Mouse (Mus musculus) erythroblast, embryonic 14.5 days (primary cell): ENCODE data around the gene Zfp672. TPM values are rescaled to one million over a fixed set of nuclear protein-coding genes. Genes with fewer than 3 reads are reported as not detected.

ENCODE experiments used
- H3K27me3 ChIP-seq: 2 replicates; pipeline ENCODE4 v1.6.1; 2012; ENCODE audit warnings: inconsistent platforms; ENCODE audit not compliant: control insufficient read depth
- H3K36me3 ChIP-seq: 2 replicates; pipeline ENCODE4 v1.6.1; 2012; ENCODE audit warnings: mild to moderate bottlenecking, inconsistent platforms; ENCODE audit not compliant: control insufficient read depth
- H3K4me1 ChIP-seq: 2 replicates; pipeline ENCODE4 v1.6.1; 2012; ENCODE audit warnings: inconsistent platforms; ENCODE audit not compliant: control insufficient read depth
- H3K4me3 ChIP-seq: replicated peaks from 2 replicates; pipeline ENCODE3; 2012; ENCODE audit warnings: moderate library complexity, mild to moderate bottlenecking, inconsistent platforms
- H3K9me3 ChIP-seq: 2 replicates; pipeline ENCODE4 v1.6.1; 2012; ENCODE audit warnings: low read length, inconsistent platforms, mixed read lengths; ENCODE audit not compliant: control insufficient read depth
- GATA1 ChIP-seq: IDR thresholded peaks from 2 replicates; pipeline ENCODE4 v1.6.1; 2012; ENCODE audit warnings: low read length, inconsistent platforms, mixed read lengths
- TAL1 ChIP-seq: IDR thresholded peaks from 3 replicates; pipeline ENCODE4 v1.6.1; 2012; ENCODE audit warnings: low read length, inconsistent platforms, mixed read lengths
- polyA plus RNA-seq: library from polyadenylated mRNA; stranded (reverse); fragments of >175 nt; gene quantifications from 2 replicates; pipeline ENCODE4 v1.2.3, GENCODE M21; 2012

Gene Zfp672
- polyA plus RNA-seq, 1 experiment, result 1.8 TPM

DNA sequence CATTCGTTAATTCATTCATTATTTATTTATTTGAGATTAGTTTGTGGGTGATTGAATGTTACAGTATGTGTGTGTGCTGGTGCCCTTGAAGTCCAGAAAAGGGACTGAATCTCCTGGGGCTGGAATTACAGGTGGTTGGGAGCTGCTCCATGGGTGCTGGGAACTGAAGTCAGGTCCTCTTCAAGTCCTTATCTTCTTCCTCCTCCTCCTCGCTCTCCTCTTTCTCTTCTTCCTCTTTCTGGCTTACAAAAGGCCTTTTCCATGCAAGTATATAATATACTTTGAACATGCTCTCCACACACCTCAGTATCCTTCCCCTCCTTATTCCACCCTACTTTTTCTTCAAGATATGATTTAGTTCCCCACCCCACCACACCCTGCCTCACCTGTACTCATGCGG is 26.9 kb upstream of the Zfp672 start:
- peaks cover 5% of the 10 kb centered on the region; the same call in 1 of the 2 replicates for H3K27me3 ChIP-seq
- no peak for TF ChIP-seq GATA1
- no peak for TF ChIP-seq TAL1
- H3K9me3 ChIP-seq, result peaks cover 2% of the 10 kb centered on the region; the same call in 1 of the 2 replicates
- H3K4me1 ChIP-seq, result peaks cover 56% of the 10 kb centered on the region
- no peaks in the 10 kb centered on the region for H3K36me3 ChIP-seq
- no peak overlapping the region for H3K4me3 ChIP-seq

DNA sequence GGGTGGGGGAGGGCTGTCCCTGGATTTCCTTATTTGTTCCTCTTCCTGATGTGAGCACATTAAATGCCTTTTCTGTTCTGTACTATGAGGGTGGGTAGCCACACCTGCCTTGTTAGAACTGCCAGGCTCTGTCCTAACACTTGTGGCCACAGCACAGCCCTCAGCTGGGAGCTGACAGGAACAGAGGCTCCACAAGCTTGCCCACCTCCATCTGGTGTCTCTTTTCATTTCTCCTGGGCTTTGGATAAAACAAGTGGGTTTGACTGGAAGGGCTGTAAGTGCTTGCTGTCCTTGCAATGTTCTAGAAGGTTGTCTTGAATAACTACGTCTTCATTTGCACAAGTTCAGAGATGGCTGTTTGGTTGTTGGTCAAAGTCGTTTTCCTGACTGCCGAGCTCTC is 24.8 kb upstream of the Zfp672 start:
- Histone ChIP-seq H3K36me3 (peaks cover 6% of the 10 kb centered on the region), H3K4me1 (peaks cover 71% of the 10 kb centered on the region), H3K27me3 (no peaks in the 10 kb centered on the region), H3K9me3 (peaks cover 6% of the 10 kb centered on the region; the same call in 1 of the 2 replicates), H3K4me3 (no peak overlapping the region)
- TF ChIP-seq TAL1, result no peak
- TF ChIP-seq GATA1, result no peak

DNA sequence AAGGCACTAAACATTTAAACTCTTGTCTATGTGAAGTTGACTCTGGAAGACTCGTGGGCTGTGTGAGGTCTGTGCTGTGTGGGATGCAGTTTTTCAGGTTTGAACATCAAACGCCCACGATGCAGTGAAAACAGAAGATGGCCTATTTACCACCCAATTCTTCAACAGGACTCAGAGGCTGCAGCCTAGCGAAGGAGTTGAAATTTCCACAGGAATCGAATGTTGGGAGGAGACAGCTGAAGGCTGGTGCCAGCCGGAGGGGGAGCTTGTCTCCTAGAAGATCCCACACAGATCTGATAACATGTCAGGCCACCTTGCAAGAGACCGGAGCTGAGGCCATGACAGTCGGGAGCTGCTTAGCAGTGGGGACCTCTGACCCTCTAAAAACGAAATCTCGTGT is 24.3 kb upstream of the Zfp672 start:
- peaks cover 10% of the 10 kb centered on the region for H3K36me3 ChIP-seq
- peaks cover 6% of the 10 kb centered on the region; the same call in 1 of the 2 replicates for H3K9me3 ChIP-seq
- no peaks in the 10 kb centered on the region for H3K27me3 ChIP-seq
- no peak overlapping the region for H3K4me3 ChIP-seq
- peaks cover 74% of the 10 kb centered on the region for H3K4me1 ChIP-seq
- TF ChIP-seq GATA1, result no peak; the same call in 1 of the 2 replicates
- TF ChIP-seq TAL1, result no peak

DNA sequence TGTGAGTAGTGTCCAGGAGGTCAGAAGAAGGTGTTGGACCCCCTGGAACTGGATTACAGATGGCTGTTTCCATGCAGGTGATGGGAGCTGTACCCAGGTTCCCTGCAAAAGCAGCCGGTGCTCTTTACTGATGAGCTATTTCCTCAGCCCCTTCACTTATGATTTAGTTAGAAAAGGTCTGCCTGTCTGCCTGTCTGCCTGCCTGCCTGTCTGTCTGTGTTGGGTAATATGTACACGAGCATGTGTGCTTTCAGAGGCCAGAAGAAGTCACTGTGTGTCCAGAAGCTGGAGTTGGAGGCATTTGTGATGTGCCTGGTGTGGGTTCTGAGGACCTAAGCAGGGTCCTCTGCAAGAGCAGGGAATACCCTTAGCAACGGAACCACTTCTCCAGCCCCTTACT is 23.6 kb upstream of the Zfp672 start:
- H3K4me1 ChIP-seq, result peaks cover 81% of the 10 kb centered on the region
- peaks cover 6% of the 10 kb centered on the region; the same call in 1 of the 2 replicates for H3K9me3 ChIP-seq
- H3K27me3 ChIP-seq, result no peaks in the 10 kb centered on the region
- peaks cover 18% of the 10 kb centered on the region for H3K36me3 ChIP-seq
- TF ChIP-seq GATA1 (no peak), TAL1 (no peak)
- H3K4me3 ChIP-seq, result peak overlapping the region; percentile 45

DNA sequence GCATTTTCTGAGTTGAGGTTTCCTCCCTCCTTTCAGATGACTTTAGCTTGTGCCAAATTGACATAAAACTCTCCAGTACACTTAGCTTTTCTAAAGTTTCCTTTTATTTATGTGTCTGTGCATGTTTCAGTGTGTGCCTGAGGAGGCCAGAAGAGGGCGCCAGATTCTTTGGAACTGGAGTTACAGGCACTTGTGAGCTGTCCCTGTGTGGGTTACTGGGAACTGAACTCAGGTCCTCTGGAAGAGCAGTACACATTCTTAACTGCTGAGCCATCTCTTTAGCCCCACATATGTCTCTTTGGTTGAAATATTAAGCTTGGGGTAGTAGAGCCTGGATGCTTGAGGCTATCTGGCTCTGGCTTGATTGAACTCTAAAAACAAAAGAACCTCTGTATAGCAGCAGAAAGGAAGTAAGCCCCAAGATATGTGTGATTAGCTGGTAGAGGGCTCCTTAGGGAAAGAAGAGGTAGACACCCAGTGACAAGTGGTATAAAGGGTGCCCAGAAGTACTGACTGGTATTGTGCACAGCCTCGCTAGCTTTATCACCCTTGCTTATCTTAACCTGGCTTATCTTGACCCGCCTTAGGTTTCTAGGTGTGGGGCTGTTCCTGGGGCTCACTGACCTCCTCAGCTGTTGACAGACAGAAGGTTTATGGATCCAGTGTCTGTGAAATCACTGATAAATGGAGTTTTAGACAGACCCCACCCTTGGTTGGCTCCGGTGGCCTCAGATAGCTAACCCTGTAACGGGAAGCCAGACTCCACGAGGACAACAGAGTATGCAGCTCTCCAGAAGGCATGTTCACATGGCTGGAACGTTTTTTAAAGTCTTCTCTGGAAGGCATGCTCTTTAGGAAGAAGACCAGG is 22.8 kb upstream of the Zfp672 start:
- peak; percentile 100 for TF ChIP-seq GATA1
- peak; percentile 82 for TF ChIP-seq TAL1
- no peaks in the 10 kb centered on the region for H3K27me3 ChIP-seq
- peaks cover 6% of the 10 kb centered on the region; the same call in 1 of the 2 replicates for H3K9me3 ChIP-seq
- peaks cover 82% of the 10 kb centered on the region for H3K4me1 ChIP-seq
- H3K36me3 ChIP-seq, result peaks cover 25% of the 10 kb centered on the region
- peak overlapping the region; percentile 45 for H3K4me3 ChIP-seq

DNA sequence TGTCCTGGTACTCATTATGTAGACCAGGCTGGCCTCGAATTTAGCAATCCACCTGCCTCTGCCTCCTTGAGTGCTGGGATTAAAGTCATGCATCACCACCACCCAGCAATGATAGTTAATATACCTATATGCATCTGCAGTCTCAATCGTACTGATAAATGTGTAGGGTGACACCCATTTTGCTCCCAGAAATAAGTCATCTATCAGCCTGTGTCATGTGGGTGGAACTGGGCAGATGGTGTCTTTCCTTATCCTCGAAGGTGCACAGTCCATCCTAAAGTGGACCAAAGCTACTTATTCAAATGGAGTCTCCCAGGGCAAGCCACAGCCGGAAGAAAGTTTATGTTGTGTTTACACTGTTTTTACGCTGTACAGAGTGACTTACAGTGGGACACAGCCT is 21.0 kb upstream of the Zfp672 start:
- Histone ChIP-seq H3K4me3 (no peak overlapping the region), H3K27me3 (no peaks in the 10 kb centered on the region), H3K9me3 (peaks cover 6% of the 10 kb centered on the region; the same call in 1 of the 2 replicates), H3K4me1 (peaks cover 88% of the 10 kb centered on the region), H3K36me3 (peaks cover 42% of the 10 kb centered on the region)
- TF ChIP-seq GATA1, result no peak; the same call in 1 of the 2 replicates
- peak; percentile 58 for TF ChIP-seq TAL1

DNA sequence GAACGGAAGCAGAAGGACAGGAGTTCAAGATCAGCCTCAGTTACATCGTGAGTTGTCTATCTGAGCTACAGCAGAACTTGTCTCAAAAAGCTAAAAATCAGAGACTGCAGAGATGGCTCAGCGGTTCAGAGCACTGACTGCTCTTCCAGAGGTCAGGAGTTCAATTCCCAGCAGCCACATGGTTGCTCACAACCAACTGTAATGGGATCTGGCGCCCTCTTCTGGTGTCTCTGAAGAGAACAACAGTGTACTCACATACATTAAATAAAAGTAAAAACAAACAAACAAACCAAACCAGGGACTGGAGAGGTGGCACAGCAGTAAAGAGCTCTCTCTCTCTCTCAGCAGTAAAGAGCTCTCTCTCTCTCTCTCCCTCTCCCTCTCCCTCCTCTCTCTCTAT is 20.5 kb upstream of the Zfp672 start:
- Histone ChIP-seq H3K4me1 (peaks cover 90% of the 10 kb centered on the region), H3K9me3 (peaks cover 6% of the 10 kb centered on the region; the same call in 1 of the 2 replicates), H3K4me3 (no peak overlapping the region), H3K36me3 (peaks cover 48% of the 10 kb centered on the region), H3K27me3 (no peaks in the 10 kb centered on the region)
- no peak for TF ChIP-seq TAL1
- no peak for TF ChIP-seq GATA1

DNA sequence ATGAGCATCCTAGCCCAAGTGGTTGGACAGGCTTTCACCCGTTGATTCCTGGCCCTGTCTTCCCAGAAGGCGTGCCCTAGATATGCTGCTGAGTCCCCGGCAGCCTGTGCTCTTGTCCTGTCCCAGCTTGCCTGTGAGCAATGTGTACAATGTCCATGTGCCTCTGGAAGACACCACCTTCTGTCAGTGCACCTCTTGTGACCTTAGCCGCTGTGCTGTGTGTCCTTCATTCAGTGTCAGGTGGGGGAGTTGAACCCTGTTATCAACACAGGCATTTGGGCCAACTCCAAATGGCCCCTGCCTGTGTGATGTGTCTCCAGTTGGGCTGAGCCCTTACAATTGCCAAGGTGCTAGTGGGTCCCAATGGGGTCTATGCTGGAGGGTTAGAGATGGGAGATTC is 16.6 kb upstream of the Zfp672 start:
- Histone ChIP-seq H3K27me3 (no peaks in the 10 kb centered on the region), H3K4me1 (peaks cover 51% of the 10 kb centered on the region), H3K4me3 (no peak overlapping the region), H3K36me3 (peaks cover 71% of the 10 kb centered on the region), H3K9me3 (peaks cover 4% of the 10 kb centered on the region; the same call in 1 of the 2 replicates)
- no peak for TF ChIP-seq TAL1

DNA sequence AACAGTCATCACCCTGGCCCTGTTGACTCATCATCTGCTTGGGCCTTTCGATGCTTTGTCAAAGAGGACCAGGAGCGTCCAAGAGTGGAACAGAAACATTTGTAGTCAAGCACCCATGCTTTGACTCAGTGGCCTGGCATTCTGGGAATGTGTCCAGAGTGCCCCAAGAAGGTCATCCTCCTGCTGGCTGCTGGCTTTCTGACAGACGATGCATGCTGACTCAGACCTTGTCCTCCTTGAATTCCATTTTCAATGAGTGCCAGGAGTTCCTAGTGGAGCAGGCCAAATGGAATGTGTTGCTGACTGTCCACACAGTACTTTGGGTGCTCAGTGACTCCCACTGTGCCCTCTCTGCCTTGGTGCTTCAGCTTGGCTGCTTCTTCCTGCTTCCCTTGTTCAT is 4.6 kb upstream of the Zfp672 start:
- no peaks in the 10 kb centered on the region for H3K9me3 ChIP-seq
- TF ChIP-seq GATA1 (no peak), TAL1 (no peak)
- H3K27me3 ChIP-seq, result no peaks in the 10 kb centered on the region
- peaks cover 41% of the 10 kb centered on the region for H3K4me1 ChIP-seq
- peaks cover 82% of the 10 kb centered on the region for H3K36me3 ChIP-seq
- H3K4me3 ChIP-seq, result no peak overlapping the region
